Mouse (Mus musculus): ENCODE data around the gene Osbp2. TPM values are rescaled to one million over a fixed set of nuclear protein-coding genes. Genes with fewer than 3 reads are reported as not detected.

The Osbp2 gene
- total RNA-seq, 4 experiments from 2014 or later = 105 to 126 (median 115) TPM

DNA sequence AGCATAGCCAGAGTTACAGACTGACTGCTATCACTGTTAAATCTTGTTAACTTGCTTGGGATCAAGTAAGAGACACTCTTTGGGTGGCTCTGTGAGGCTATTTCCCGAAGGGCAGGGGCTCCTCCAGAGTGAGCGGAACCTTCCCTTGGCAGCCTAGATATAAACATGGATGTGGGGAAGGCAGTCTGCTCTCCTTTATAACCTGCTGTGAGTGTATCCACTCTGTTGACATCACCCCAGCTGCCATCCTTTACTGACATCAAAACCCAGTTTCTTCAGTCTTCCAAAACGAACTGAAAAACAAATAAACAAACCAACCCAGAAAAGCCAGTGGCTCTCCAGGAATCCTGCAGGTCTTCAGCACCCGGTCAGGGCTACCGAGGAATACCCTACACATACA is 39.6 kb downstream of the Osbp2 start:
- no peak for DNase-seq (ENCODE audit: low spot score in 2 of 2)

DNA sequence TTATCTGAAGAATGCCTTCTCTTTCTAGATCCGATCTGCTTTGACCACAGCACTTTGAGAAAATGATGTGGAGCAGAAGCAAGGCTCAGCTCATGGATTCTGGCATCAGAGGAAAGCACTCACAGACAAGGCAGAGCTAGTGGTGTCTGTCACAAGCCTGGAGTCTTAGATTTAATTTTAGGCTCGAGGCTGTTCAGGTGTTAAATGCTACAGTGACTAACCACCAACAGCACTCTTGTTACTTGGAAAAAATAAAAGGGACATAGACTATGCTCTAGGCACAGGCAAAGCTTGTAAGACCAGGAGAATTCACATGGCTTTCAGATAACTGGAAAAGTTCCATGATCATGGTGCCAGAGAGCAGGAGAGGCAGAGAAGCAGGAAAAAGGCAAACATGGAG is 40.3 kb downstream of the Osbp2 start:
- DNase-seq (ENCODE audit: low spot score in 2 of 2) = no peak

DNA sequence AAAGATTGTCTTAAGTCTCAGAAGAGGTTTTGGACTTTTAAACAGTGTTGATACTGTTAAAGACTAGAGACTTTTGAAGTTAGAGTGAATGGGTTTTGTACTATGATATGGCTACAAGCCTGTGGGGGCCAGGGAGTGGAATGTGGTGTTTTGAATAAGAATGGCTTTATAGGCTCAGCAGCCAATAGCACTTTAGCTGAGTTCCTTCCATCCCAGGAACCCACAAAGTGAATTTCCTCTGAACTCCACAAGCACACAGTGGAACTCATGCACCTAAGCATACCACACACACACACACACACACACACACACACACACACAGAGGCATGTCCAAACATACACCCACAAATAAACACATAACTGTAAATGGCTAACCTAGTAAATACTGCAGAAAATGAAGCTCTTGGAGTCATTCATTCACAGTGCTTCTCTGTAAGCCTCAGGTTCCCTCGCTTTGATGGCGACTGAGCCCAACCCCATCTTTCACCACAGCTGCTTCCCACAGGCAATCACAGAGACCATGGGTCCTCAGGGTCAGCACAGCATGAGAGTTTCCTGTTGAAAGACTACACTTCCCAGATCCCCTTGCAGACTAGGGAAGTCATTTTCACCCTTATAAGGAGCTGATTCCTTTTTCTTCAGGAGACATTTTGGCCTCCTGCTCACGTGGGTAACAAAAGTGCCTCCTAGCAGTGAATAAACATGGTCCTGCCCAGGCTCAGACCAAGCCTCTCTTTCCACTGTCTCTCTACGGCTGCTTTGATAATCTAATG is 45.5 kb downstream of the Osbp2 start:
- no peak for DNase-seq (ENCODE audit: low spot score in 2 of 2)

DNA sequence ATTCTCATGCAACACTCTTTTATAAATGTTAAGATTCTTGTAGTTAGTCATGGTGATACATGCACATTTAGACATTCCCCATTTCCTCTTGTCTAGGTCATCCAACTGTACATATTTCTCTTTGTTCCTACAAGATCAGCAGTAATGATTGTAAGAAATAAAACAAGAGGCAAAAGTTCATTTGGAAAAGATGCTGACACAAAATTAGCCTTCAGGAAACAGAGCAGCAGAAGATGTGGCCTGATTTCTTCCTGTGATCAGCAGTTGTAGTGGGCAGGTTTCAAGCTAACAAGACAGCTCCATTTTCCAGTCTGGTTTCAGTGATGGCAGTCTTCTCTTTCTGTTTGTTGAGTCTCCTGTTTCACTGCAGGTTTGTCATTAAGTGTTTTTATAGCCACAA is 47.8 kb downstream of the Osbp2 start:
- DNase-seq (ENCODE audit: low spot score in 2 of 2) = no peak

DNA sequence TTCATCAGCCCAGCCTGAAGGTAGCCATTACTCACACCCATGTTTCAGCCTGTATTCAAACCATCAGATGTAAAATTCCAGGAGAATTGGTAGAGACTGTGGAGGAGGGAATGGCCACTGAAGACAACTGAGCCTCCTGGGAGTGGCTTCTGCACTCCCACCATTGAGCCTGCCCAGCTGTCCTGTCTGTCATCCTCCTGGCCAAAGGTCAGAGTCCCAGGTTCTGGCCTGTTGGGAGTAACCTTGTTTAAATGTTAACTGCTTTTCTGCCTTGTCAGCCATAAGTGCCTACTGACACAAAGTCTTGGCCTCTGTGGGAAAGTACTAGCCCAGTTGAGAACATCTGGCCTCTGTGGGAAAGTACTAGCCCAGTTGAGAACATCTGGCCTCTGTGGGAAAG is 50.4 kb downstream of the Osbp2 start:
- DNase-seq (ENCODE audit: low spot score in 2 of 2) = no peak

DNA sequence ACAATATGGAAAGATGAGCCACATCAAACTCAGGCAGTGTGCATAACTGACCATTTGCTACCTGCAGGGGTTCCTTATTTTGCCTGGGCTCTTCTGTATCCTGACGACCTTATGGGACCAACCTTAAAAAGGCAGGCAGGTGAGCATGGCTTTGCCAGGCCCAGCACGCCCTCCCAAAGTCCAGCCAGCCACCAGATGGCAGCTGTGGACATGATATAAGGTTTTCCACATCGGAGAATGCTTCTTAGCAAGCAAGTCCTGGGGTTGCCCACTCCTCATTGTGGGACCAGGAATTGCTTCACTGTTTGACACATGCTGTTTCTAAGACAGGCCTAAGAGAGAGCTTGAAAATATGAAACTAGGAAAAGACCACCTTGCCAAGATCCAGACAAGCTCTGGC is 55.5 kb downstream of the Osbp2 start:
- no peak for DNase-seq (ENCODE audit: low spot score in 2 of 2)

DNA sequence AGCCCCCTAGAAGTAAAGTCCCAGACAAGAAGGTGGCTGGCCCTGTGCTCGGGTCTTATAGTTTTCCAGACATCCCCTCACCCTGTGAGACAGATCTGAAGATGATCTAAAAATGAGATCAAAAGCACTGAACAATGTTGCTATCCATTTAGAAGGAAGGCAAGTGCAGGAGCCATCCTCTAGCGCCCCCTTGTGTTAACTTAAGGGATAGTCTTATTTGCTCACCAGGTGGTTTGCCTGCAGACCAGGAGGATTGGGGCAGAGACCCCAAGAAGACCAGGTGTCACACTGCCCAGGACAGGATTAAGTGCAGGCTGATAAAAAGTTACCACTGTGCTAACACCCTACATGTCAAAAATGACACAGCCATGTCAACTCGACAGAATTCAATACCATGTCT is 58.3 kb downstream of the Osbp2 start:
- no peak for DNase-seq (ENCODE audit: low spot score in 2 of 2)

DNA sequence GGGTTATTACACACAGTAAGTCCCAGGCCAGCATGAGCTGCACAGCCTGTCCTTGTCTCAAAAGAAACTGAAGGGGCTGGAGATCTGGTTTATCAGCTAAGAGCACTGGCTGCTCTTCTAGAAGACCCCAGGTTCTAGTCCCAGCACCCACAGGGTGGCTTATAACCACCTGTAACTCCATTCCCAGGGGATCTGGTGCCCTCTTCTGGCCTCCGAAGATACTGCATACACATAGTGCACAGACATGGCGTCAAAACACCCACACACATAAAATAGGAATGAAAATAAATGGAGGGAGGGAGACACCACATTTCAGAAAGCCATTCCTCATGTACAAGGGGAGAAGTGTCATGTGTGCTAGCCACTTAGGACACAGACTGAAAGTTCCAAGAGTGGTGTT is 59.1 kb downstream of the Osbp2 start:
- no peak for DNase-seq (ENCODE audit: low spot score in 2 of 2)

DNA sequence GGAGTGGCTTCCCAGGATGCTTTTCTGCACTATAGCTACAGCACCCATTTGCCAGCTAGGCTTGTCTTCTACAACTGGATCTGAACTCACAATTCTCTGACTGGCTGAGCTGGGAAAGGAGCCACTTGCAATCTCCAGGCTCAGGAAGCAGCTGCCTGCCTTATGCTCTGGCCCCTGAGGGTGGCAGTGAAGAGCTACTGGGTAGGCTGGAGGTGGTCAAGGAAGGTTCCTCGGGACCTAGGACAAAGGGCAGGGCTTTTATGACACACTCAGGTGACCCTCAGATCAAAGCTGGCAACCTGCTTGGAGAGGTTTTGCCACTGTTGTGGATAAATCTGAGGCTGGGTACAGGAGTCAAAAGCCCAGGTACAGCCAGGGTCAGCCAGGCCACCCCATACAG is 61.6 kb downstream of the Osbp2 start:
- DNase-seq (ENCODE audit: low spot score in 2 of 2) = no peak

DNA sequence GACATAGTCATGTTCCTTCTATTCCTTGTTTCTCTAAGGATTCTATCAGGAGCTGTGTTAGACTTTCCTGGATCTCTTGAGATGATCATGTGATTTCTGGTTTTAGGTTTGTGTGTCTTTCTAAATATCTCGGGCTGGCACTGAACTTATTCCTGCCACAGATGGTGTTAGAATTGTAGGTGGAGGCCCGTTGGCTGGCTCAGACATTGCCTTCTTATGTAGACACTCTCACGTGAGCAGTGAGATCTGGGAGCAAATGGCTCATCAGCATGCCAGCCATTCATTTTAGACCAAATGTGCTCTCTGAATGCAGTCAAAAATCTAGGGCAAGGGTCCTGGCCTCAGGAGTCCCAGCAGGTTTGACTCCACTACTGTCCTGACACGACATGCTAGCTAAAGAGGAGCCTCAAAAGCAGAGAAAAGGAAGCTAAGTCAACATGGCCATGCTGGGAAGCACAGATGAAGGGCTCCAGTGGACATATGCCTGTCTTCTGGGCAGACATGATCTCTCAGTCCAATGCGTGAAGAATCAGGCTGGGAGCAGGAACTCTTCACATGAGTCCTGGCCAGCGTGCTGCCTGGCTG is 66.0 kb downstream of the Osbp2 start:
- peak; percentile 19 to 82 for DNase-seq (ENCODE audit: low spot score in 2 of 2)

DNA sequence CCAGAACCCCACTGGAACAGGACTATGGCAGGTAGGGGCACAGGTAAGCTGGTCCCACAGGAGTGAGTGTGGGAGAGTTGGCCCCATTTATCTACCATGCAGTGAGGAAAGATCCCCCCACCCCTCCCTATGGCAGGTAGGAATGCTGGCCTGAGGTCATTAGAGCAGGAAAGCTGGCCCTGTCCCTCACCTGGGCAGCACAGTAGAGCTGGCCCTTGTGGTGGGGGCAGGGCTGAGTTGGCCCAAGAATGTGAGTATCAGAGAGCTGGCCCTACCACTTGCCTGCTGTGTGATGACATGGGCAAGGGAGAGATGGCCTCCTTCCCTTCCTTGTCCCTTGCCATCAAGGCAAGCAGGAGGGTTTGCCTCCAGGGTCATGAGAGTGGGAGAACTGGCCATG is 73.0 kb downstream of the Osbp2 start:
- DNase-seq (ENCODE audit: low spot score in 2 of 2) = no peak

DNA sequence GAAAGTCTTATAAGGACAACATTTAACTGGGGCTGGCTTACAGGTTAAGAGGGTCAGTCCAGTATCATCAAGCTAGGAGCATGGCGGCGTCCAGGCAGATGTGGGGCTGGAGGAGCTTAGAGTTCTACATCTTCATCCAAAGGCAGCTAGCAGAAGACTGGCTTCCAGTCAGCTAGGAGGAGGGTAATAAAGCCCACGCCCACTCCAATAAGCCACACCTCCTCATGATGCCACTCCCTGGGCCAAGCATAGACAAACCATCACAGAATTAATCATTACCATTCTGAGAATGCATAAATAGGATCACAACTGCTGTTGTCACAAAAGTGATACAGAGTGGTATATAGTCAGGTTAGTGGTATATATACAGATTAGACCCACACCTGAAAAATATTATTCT is 73.8 kb downstream of the Osbp2 start:
- DNase-seq (ENCODE audit: low spot score in 2 of 2) = no peak

DNA sequence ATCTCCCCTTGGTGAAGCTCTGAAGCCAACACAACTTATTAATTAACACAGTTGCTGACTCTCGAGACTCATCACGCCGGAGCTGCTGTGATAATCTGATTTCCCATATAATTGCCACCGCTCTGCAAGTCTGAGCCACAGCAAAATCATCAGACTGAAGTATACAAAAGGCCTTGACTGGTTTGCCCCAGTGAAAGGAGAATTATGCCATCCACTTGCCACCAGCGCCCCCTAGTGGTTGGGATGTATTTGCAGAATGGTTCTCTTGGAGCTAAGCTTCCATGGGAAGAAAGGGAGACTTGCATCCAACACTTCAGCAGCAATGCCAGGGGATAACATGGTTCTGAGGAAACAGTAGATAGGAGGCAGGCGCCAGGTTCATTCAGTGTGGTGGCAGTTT is 77.1 kb downstream of the Osbp2 start:
- DNase-seq (ENCODE audit: low spot score in 2 of 2) = peak; percentile 70 to 82

DNA sequence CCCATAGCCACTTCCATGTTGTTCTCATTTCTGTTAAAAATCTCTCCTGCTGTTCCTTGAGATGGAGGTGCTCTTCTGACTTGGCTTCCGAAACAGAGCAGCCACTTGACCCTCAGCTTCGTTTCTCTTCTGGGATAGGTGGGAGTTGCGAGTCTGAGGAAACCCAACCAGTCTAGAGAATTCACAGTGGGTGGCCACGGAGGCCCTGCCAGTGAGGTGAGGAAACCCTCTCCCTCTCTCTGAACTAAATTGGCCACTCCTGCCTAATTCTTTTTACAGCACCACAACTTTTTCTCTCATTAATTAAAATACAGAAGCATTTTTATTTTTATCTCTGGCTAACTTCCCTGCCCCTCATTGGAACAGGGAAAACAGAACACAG is 88.4 kb downstream of the Osbp2 start:
- no peak for DNase-seq (ENCODE audit: low spot score in 2 of 2)

DNA sequence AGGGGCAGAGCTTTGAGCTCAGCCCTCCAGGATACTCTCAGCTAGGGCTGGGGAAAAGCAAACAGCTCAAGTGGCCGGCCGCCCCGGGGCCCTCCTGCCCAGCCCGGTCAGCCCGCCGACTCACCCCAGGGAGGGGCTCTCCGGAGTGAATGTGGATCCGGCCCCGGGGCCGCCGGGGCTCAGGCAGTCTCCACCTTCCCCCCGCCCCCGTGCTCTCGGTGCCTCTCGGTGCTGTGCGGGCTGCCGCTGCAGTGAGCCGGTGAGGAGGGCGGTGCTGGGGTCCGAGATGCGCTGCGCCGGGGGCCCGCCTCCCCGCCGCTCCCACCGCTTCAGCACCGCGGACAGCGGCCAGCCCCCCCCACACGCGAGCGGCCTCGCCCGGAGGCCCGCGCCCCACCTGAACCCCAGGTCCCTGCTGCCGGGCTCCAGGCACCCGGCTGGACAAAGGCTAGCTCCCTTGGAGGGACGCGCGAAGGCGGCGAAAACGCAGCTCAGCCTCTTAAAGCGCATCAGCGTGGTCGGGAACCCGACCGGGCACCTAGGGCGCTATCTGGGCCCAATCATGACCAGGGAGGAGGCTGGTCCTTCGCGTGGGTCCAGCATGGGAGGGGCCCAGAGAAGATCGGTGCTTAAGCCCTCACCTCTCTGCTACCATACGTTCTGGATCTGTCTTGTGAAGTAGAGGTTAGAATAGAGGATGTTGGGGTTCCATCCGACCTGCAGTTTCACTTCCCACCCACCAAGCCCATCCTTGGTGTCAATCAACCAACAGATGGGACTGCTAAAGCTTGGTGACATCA is 89.0 kb downstream of the Osbp2 start:
- DNase-seq (ENCODE audit: low spot score in 2 of 2) = no peak

DNA sequence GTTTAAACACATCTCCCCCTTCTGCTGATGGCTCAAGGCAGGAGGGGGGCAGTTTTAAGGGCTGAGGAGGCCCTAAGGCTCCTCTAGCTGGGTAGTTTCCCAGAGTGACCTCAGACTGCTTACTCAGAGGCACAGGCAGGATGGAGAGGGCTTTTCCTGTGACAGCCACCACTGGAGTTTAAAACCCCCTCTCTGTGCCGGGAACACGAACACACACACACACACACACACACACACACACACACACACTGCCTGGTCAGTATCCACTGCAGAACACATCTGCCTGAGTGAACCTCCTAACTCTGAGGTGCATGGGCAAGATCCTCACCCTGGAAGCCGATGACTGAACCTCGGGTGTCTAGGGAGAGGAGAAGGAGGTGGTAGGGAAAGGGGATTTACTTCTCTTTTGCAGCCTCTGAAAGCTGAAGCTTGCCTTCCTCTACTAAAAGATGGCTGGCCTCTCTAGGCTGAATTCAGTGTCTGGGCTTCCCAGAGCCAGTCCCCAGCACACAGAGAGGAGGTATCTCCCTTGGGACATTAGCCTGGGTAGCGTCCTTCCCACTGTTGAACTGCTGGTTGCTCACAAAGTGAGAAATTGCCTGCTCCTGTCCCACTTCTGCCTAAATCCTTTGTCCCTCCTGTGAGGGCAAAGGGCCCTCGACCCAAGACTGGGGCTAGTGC is 89.8 kb downstream of the Osbp2 start:
- no peak for DNase-seq (ENCODE audit: low spot score in 2 of 2)

DNA sequence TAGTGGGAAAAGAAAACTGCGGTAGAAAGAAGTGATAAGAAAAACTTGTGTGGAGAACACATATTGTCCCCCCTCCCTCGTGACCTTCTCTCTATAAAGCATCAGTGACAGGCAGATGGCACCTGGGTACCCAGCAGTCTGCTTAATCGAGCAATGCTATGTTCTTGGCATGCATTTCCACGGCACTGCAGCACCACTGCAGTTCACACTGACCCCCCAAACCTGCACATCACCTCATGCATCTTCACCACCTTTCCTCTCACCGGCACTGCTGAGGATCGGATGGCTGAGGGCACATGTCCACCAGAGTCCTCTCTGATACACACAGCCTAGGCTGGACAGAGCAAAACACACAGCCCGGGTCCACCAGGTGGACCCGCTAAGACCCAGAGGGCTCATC is 90.6 kb downstream of the Osbp2 start:
- DNase-seq (ENCODE audit: low spot score in 2 of 2) = no peak

DNA sequence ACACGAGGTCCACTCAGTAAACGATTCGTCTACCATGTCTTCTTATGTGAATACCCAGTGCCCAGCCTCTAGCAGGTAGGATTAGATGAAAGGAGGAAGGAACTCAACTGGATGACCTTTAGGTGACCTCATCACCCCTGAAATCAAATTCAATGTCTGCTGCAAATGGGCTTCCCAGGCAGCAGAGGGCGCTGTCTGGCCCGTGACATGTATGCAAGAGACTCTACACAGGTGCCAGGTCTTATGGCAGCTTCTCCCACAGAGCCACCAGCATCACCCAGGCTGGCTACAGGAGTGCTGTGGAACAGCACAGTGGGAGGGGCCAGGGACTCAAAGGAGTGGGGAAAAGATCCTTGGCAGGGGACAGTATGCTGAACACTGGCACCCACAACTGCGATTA is 92.4 kb downstream of the Osbp2 start:
- DNase-seq (ENCODE audit: low spot score in 2 of 2) = no peak

DNA sequence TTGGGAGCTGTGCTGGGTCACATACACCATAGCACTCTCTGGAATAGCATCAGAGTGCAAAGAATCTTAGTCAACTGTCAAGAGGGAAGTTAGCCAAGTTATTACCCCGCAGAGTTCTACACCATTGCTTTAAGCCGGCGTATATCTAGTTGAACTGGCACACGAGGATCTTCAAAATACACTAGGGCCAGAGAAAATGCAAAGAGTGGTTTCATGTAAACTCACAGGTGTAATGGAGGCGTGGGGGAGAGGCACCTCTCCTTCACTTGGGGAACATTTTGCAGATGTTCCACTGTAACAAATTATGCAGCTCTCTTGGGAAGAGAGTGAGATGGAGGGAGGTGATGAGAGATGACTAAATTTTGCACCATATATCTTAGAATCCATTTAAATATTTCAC is 95.9 kb downstream of the Osbp2 start:
- DNase-seq (ENCODE audit: low spot score in 2 of 2) = no peak

DNA sequence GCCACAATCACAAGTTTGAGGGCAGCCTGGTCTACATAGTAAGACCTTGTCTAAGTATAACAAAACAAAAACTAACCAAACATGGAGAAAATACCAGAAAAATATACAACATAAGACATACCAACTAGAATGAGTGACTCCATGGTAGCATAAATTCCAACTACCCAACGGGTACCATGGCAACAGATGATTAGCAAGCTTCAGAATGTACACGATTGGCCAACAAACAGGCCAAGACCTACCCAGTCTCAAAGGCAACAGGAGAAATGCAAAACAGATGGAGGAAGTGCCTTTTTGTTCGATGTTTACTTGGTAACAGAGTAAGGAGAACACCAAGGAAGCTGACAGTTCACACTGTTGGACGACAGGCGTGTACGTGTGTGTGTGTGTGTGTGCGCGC is 96.7 kb downstream of the Osbp2 start:
- no peak for DNase-seq (ENCODE audit: low spot score in 2 of 2)

DNA sequence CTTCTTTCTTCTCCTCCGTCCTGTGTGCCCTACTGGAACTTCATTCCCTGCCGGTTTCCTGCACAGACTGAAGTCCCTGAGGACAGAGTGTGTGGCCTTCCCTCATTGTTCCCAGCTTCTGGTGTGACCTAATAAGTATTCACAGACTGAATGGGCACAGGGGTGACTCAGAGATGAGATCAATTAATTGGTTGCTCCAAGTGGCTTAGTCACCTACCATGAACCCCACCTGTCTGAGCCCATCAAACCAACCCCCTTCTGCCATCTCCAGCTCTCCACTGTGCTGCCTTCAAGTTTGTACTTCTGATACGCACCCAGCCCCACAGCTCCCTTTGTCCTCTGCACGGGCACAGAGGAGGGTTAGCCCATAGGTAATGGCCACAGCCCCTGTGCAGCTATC is 99.4 kb downstream of the Osbp2 start:
- no peak for DNase-seq (ENCODE audit: low spot score in 2 of 2)

Measured in left cerebral cortex, adult 8-10 months (tissue).